Mouse (Mus musculus): ENCODE data around the gene Aurka.

DNA sequence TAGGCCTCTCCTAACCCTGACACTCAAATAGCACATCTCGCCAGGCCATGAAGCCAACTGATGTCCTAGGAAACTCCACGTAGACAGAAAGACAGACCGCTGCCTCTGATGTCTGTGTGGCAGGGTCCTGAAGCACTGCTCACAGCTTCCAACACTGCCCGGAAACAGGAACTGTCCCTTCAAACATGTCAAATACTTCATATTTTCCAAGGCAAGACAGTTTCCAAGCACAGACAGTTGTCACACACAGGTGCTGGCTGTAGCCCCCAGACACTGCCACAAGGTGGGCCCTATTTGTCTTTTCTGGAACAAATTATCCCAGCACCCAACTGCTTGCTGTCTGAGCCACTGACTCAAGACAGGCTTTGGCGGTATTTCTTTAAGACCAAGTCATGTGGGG is 47.9 kb upstream of the Aurka start:
- TF ChIP-seq CTCF (IDR thresholded peaks at IDR 0.05; ENCODE audit: control insufficient read depth, insufficient read depth, low read length) (no peak), POLR2A (IDR thresholded peaks at IDR 0.05; ENCODE audit: borderline replicate concordance, control insufficient read depth, low read depth, low read length) (no peak)
